Mouse (Mus musculus) neural tube, embryonic 11.5 days (tissue): ENCODE results near the gene Slc44a1. TPM values are rescaled to one million over a fixed set of nuclear protein-coding genes. Genes with fewer than 3 reads are reported as not detected.

ENCODE experiments used
- ATAC-seq: fragments of 200-750 bp; cut with Nextera tagmentation; 2 replicates; pipeline ENCODE4 v1.8.0; 2017; ENCODE audit warnings: moderate number of reproducible peaks, mild to moderate bottlenecking, moderate TSS enrichment, moderate library complexity; ENCODE audit not compliant: insufficient read depth, low FRiP score, low TSS enrichment
- DNase-seq: peaks from one replicate; pipeline ENCODE4 v3.0.0-alpha.2; 2015; ENCODE audit warnings: low spot score
- H3K27ac ChIP-seq: fragments of 300-500 bp; sonication (generic); 2 replicates; pipeline ENCODE4 v1.5.1; 2014; ENCODE audit warnings: low read depth, mild to moderate bottlenecking, low read length
- H3K27me3 ChIP-seq: fragments of 300-500 bp; sonication (generic); 2 replicates; pipeline ENCODE4 v1.6.1; 2014; ENCODE audit warnings: mild to moderate bottlenecking, low read length, mixed read lengths; ENCODE audit not compliant: control insufficient read depth, insufficient read depth
- H3K36me3 ChIP-seq: fragments of 300-500 bp; sonication (generic); 2 replicates; pipeline ENCODE4 v1.6.1; 2014; ENCODE audit warnings: mild to moderate bottlenecking, low read length, moderate library complexity, mixed read lengths; ENCODE audit not compliant: control insufficient read depth, insufficient read depth
- H3K4me1 ChIP-seq: fragments of 300-500 bp; sonication (generic); 2 replicates; pipeline ENCODE4 v1.6.1; 2014; ENCODE audit warnings: low read length, mixed read lengths; ENCODE audit not compliant: control insufficient read depth, insufficient read depth
- H3K4me2 ChIP-seq: fragments of 300-500 bp; sonication (generic); 2 replicates; pipeline ENCODE4 v1.6.1; 2014; ENCODE audit warnings: low read depth, mild to moderate bottlenecking, moderate library complexity
- H3K4me3 ChIP-seq: fragments of 300-500 bp; sonication (generic); 2 replicates; pipeline ENCODE4 v1.5.1; 2014; ENCODE audit warnings: low read depth, low read length
- H3K9ac ChIP-seq: fragments of 300-500 bp; sonication (generic); 2 replicates; pipeline ENCODE4 v1.6.1; 2014; ENCODE audit warnings: mild to moderate bottlenecking, low read length
- H3K9me3 ChIP-seq: fragments of 300-500 bp; sonication (generic); 2 replicates; pipeline ENCODE4 v1.6.1; 2016; ENCODE audit warnings: low read length; ENCODE audit not compliant: control insufficient read depth
- WGBS: fragments of 180-500 bp; shearing (Covaris S2); extraction: QIAGEN DNeasy Blood & Tissue Kit; methylation state at CpG from one replicate; pipeline ENCODE4 v1.1.7; 2014; 5-methylcytosine and 5-hydroxymethylcytosine counted together
- polyA plus RNA-seq: library from polyadenylated mRNA; unstranded; fragments of >200 nt; fragmentation: Nextera tagmentation; extraction: Ambion mirVana; gene quantifications from 2 replicates; pipeline ENCODE4 v1.2.1, GENCODE M21; 2014

The Slc44a1 gene
- polyA plus RNA-seq, 1 experiment from 2014 or later: 21.7 TPM

DNA sequence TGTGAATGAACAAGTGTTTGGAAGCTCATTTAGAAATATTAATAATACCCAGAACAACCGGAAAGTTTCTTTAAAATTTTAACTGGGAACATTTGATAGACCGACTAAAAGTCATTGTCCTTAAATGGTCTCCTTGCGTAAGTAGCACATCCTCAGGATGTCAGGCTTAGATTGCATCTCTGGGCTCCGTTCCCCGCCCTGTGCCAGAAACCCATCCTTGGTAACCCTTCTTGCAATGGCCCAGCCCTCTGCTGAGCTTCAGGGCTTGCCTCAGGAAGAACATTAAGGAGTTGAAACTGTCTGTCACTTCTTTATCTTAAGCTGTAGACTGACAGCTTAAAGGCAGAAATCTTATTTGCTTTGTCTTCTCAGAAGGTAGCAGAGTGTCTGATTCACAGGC is 107.2 kb downstream of the Slc44a1 start:
- no peak for ATAC-seq

DNA sequence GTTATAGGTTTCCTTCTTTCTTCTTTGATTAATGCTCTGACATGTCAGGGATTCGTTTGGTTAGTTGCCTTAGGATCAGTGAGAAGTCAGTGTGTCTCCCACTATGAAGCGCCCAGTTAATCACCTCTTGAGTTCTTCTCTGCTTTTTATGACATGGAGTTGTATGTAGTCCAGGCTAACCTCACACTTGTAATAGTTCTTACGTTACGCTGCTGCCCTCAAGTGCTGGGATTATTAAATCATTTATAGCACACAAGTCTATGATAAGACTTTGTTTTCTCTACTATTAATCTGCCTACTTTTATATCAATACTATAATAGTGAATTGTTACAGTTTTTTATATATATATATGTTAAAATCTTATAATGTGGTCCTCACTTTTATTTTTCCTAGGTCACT is 109.2 kb downstream of the Slc44a1 start:
- H3K27ac ChIP-seq: no peak overlapping the region
- no peaks in the 10 kb centered on the region for H3K27me3 ChIP-seq
- 83% methylated on average over 4 of the region's 4 CpGs for WGBS
- H3K9me3 ChIP-seq: no peaks in the 10 kb centered on the region
- H3K4me1 ChIP-seq: no peaks in the 10 kb centered on the region
- DNase-seq: no peak
- H3K36me3 ChIP-seq: no peaks in the 10 kb centered on the region
- H3K9ac ChIP-seq: no peak overlapping the region
- no peak overlapping the region for H3K4me2 ChIP-seq
- H3K4me3 ChIP-seq: no peak overlapping the region
- ATAC-seq: no peak

More for the DNA sequence above, 107.2 kb downstream of the Slc44a1 start:
- no peak overlapping the region for H3K9ac ChIP-seq
- H3K27ac ChIP-seq: no peak overlapping the region
- H3K27me3 ChIP-seq: no peaks in the 10 kb centered on the region
- H3K4me3 ChIP-seq: no peak overlapping the region
- DNase-seq: no peak
- H3K36me3 ChIP-seq: no peaks in the 10 kb centered on the region
- H3K4me1 ChIP-seq: no peaks in the 10 kb centered on the region
- 94% methylated on average over 5 of the region's 5 CpGs for WGBS
- no peak overlapping the region for H3K4me2 ChIP-seq
- no peaks in the 10 kb centered on the region for H3K9me3 ChIP-seq

DNA sequence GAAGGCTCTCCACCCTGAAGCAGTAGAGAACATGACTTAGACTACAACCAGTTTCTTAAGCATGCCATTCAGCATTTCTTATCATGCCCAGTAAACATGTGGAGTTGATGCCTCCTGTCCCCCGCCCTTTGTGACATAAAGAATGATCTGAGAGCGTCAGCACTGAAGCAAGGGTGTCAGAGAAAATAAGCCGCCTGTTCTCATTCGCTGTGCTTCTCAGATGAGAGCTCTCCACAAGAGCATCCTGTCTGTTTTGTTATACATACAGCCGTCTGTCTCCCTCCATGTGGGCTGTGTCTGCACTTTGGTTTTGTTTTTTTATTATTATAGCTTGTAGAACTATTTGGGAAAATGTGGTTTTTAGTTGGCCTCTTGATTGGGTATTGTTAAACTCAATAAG is 124.4 kb downstream of the Slc44a1 start:
- H3K4me2 ChIP-seq: no peak overlapping the region
- H3K36me3 ChIP-seq: no peaks in the 10 kb centered on the region
- DNase-seq (no peak), ATAC-seq (no peak)
- H3K27ac ChIP-seq: no peak overlapping the region
- H3K9ac ChIP-seq: no peak overlapping the region
- 0 out of 2 replicates have a peak, but pooled peaks cover 4% of the 10 kb centered on the region for H3K4me1 ChIP-seq
- H3K27me3 ChIP-seq: no peaks in the 10 kb centered on the region
- H3K9me3 ChIP-seq: no peaks in the 10 kb centered on the region
- WGBS: 78% methylated on average over 5 of the region's 5 CpGs
- no peak overlapping the region for H3K4me3 ChIP-seq

DNA sequence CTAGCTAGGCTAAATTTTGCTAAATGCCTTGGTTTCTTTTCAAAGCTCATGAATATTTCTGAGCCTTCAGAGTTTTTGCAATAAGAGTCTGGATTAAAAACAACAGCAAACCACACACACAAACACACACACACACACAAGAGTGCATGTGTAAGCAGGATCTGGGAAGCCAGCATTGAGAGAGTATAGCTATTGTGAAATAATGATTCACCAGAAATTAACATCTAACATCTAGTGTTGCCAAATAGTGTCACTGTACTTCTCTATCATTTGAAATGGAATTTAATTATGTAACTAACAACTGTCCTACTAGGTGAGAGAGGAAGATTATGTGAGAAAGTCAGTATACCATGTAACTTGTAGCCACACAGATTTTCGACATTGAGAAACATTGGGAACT is 126.9 kb downstream of the Slc44a1 start:
- Histone ChIP-seq H3K27ac (no peak overlapping the region), H3K4me2 (no peak overlapping the region), H3K36me3 (no peaks in the 10 kb centered on the region), H3K27me3 (no peaks in the 10 kb centered on the region), H3K4me1 (0 out of 2 replicates have a peak, but pooled peaks cover 4% of the 10 kb centered on the region), H3K4me3 (no peak overlapping the region), H3K9ac (no peak overlapping the region), H3K9me3 (no peaks in the 10 kb centered on the region)
- DNase-seq: no peak
- WGBS: 88% methylated on average over 1 of the region's 1 CpGs
- no peak for ATAC-seq

DNA sequence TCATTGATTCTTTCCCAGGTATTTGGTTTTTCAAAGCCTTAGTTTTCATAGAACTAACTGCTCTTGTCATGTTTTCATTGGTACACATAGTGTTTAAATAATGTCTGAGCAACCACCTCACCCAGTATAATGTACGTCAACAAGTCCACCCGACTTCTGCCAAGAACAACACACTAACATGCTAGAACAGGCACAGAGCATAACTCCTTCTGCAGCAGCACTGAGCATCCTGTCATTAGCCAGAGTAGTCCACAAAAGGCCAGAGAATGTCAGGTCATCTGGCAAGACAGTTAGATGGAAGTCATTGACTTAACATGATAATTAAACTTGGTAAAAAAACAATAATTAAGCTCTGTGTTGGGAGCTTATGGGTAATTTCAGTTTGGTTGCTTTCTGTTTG is 135.3 kb downstream of the Slc44a1 start:
- H3K27ac ChIP-seq: no peak overlapping the region
- no peaks in the 10 kb centered on the region for H3K27me3 ChIP-seq
- H3K9ac ChIP-seq: no peak overlapping the region
- ATAC-seq (no peak), DNase-seq (no peak)
- H3K4me2 ChIP-seq: no peak overlapping the region
- WGBS: 86% methylated on average over 2 of the region's 2 CpGs
- no peaks in the 10 kb centered on the region for H3K4me1 ChIP-seq
- H3K36me3 ChIP-seq: no peaks in the 10 kb centered on the region
- H3K4me3 ChIP-seq: no peak overlapping the region
- no peaks in the 10 kb centered on the region for H3K9me3 ChIP-seq

DNA sequence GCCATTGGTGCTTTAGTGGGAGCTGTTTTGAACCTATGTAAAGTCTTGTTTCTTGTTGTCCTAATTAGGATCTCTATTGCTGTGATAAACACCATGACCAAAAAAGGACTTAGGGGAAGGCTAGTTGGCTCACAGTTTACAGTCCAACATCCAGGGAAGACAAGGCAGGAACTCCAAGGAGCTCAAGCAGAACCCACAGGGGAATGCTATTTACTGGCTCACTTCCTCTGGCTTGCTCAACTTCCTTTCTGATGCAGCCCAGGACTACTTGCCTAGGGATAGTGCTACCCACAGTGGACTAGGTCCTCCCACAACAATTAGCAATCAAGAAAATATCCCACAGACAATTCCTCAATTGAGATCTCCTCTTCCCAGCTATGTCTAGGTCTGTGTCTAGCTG is 147.5 kb downstream of the Slc44a1 start:
- DNase-seq: no peak
- no peaks in the 10 kb centered on the region for H3K4me1 ChIP-seq
- no peaks in the 10 kb centered on the region for H3K36me3 ChIP-seq
- no peak overlapping the region for H3K4me2 ChIP-seq
- no peaks in the 10 kb centered on the region for H3K9me3 ChIP-seq
- H3K9ac ChIP-seq: no peak overlapping the region
- H3K27me3 ChIP-seq: no peaks in the 10 kb centered on the region
- no peak overlapping the region for H3K4me3 ChIP-seq
- no peak for ATAC-seq
- H3K27ac ChIP-seq: no peak overlapping the region

DNA sequence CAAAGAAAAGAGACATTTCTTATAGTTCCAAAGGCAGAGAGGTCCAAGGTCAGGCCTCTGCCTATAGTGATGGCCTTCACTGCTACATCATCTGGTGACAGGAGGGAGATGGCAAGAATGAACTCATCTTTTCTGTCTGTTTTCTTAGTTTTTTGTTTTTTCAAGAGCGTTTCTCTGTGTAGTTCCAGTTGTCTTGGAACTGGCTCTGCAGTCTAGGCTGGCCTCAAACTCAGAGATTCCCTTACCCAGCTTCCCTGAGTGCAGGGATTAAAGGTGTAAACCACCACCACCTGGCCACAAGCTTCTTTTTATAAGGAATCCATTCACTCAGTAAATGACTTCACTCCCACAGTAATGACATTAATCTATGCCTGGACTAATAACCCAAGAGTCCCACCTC is 148.7 kb downstream of the Slc44a1 start:
- no peaks in the 10 kb centered on the region for H3K36me3 ChIP-seq
- no peaks in the 10 kb centered on the region for H3K4me1 ChIP-seq
- H3K27ac ChIP-seq: no peak overlapping the region
- DNase-seq (no peak), ATAC-seq (no peak)
- H3K9ac ChIP-seq: no peak overlapping the region
- H3K27me3 ChIP-seq: no peaks in the 10 kb centered on the region
- no peak overlapping the region for H3K4me3 ChIP-seq
- no peaks in the 10 kb centered on the region for H3K9me3 ChIP-seq
- H3K4me2 ChIP-seq: no peak overlapping the region
- WGBS: 86% methylated on average over 1 of the region's 1 CpGs

DNA sequence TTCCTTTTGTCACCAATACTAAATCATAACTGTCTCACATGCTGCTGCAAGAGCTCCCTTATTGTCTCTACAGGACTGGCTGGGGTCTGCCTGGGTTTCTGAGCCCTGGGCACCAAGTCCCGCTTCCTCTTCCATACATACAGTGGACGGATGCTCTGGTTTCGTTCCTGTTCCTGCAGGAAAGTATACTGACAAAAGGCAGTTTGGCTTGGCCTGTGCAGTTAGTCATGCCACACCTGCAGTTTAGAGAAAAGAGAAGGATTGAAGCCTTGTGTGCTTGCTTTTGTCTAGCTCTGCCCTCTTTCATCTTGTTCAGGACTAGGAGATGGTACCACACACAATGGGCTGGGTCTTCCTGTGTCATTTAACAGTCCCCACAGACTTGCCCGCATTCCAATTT is 149.3 kb downstream of the Slc44a1 start:
- Histone ChIP-seq H3K4me3 (no peak overlapping the region), H3K4me1 (no peaks in the 10 kb centered on the region), H3K4me2 (no peak overlapping the region), H3K27ac (no peak overlapping the region), H3K9me3 (no peaks in the 10 kb centered on the region), H3K27me3 (no peaks in the 10 kb centered on the region), H3K36me3 (no peaks in the 10 kb centered on the region), H3K9ac (no peak overlapping the region)
- 88% methylated on average over 4 of the region's 4 CpGs for WGBS
- ATAC-seq (no peak), DNase-seq (no peak)

DNA sequence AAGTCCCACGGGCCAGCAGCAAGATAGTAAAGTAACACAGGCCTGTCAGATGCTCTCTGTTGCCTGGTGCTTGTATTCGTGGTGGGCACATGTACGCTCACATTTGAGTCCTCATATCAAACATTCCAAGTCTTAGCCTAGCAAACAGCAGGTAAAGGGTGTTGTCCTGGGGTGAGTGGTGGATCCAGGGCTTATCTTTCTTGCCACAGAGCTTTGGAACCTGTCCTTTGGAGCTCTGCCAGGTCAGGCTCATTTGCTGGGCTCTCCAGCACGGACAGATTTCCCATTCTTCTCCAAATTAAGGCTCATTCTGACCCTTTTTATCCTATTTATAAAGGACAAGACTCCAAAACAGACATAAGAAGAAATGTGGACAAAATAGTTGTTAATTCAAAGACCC is 149.9 kb downstream of the Slc44a1 start:
- no peak for ATAC-seq
- no peak overlapping the region for H3K4me3 ChIP-seq
- 85% methylated on average over 4 of the region's 4 CpGs for WGBS

More for the DNA sequence above, 149.9 kb downstream of the Slc44a1 start:
- Histone ChIP-seq H3K27ac (no peak overlapping the region), H3K27me3 (no peaks in the 10 kb centered on the region), H3K4me1 (no peaks in the 10 kb centered on the region), H3K9me3 (no peaks in the 10 kb centered on the region), H3K9ac (no peak overlapping the region), H3K4me2 (no peak overlapping the region), H3K36me3 (no peaks in the 10 kb centered on the region)
- DNase-seq: no peak
